Mouse (Mus musculus) hindbrain, embryonic 14.5 days (tissue): ENCODE measurements around the gene Tmsb15b2. TPM values are rescaled to one million over a fixed set of nuclear protein-coding genes. Genes with fewer than 3 reads are reported as not detected.
A peak's percentile ranks its signal among the peaks of the same experiment; 100 is the strongest.
"Not testable (repeated sequence)": the region's sequence is repeated elsewhere in the genome, so short reads cannot be mapped to it uniquely, and the experiment has no call there.

ENCODE experiments used
- ATAC-seq: fragments of 200-750 bp; cut with Nextera tagmentation; 2 replicates; pipeline ENCODE4 v1.8.0; 2017; ENCODE audit warnings: moderate number of reproducible peaks, mild to moderate bottlenecking, moderate TSS enrichment, moderate library complexity; ENCODE audit not compliant: low FRiP score
- DNase-seq: peaks from one replicate; pipeline ENCODE4 v3.0.0-alpha.2; 2015; ENCODE audit warnings: low spot score
- H3K27ac ChIP-seq: fragments of 300-500 bp; sonication (generic); 2 replicates; pipeline ENCODE4 v1.5.1; 2014; ENCODE audit warnings: mild to moderate bottlenecking, moderate library complexity
- H3K27me3 ChIP-seq: fragments of 300-500 bp; sonication (generic); 2 replicates; pipeline ENCODE4 v1.6.1; 2014; ENCODE audit warnings: mild to moderate bottlenecking, low read length, mixed read lengths; ENCODE audit not compliant: control insufficient read depth, insufficient read depth
- H3K36me3 ChIP-seq: fragments of 300-500 bp; sonication (generic); replicated peaks from 2 replicates; pipeline ENCODE4 v1.6.1; 2014; ENCODE audit not compliant: control insufficient read depth, insufficient read depth
- H3K4me1 ChIP-seq: fragments of 300-500 bp; sonication (generic); replicated peaks from 2 replicates; pipeline ENCODE4 v1.6.1; 2014; ENCODE audit warnings: antibody characterized with exemption, low read length, mixed read lengths; ENCODE audit not compliant: control insufficient read depth, insufficient read depth
- H3K4me2 ChIP-seq: fragments of 300-500 bp; sonication (generic); replicated peaks from 2 replicates; pipeline ENCODE4 v1.6.1; 2014; ENCODE audit warnings: mild to moderate bottlenecking, moderate library complexity
- H3K4me3 ChIP-seq: fragments of 300-500 bp; sonication (generic); replicated peaks from 2 replicates; pipeline ENCODE4 v1.5.1; 2014; ENCODE audit warnings: mild to moderate bottlenecking, low read length
- H3K9ac ChIP-seq: fragments of 300-500 bp; sonication (generic); 2 replicates; pipeline ENCODE4 v1.6.1; 2014
- H3K9me3 ChIP-seq: fragments of 300-500 bp; sonication (generic); 2 replicates; pipeline ENCODE4 v1.6.1; 2016; ENCODE audit warnings: low read length; ENCODE audit not compliant: control insufficient read depth
- WGBS: fragments of 180-500 bp; shearing (Covaris S2); extraction: QIAGEN DNeasy Blood & Tissue Kit; methylation state at CpG from one replicate; pipeline ENCODE4 v1.1.7; 2014; 5-methylcytosine and 5-hydroxymethylcytosine counted together
- polyA plus RNA-seq: library from polyadenylated mRNA; unstranded; fragments of >200 nt; fragmentation: Nextera tagmentation; extraction: Ambion mirVana; gene quantifications from 2 replicates; pipeline ENCODE4 v1.2.1, GENCODE M21; 2014

Gene Tmsb15b2
- polyA plus RNA-seq, 1 experiment from 2014 or later = 102 TPM

- DNase-seq (no peak), ATAC-seq (no peak)
- no peaks in the 10 kb centered on the region for H3K4me1 ChIP-seq
- H3K9ac ChIP-seq = no peak overlapping the region
- no peak overlapping the region for H3K27ac ChIP-seq
- H3K4me2 ChIP-seq = no peak overlapping the region
- H3K4me3 ChIP-seq = no peak overlapping the region
- H3K36me3 ChIP-seq = no peaks in the 10 kb centered on the region
- H3K27me3 ChIP-seq = no peaks in the 10 kb centered on the region
- no peaks in the 10 kb centered on the region for H3K9me3 ChIP-seq
Measured at GRCm38 (mm10) chrX:136986039-136986438, 10.7 kb upstream of the Tmsb15b2 start.

GRCm38 (mm10) chrX:136978616-136979015 is 3.3 kb upstream of the Tmsb15b2 start:
- Histone ChIP-seq H3K4me2 (no peak overlapping the region), H3K4me1 (no peaks in the 10 kb centered on the region), H3K4me3 (no peak overlapping the region), H3K9ac (no peak overlapping the region), H3K27me3 (no peaks in the 10 kb centered on the region), H3K9me3 (no peaks in the 10 kb centered on the region), H3K36me3 (no peaks in the 10 kb centered on the region), H3K27ac (no peak overlapping the region)
- ATAC-seq (no peak), DNase-seq (no peak)

- DNase-seq = peak; percentile 73
- peak within 1 kb of the TSS; percentile 56 for H3K4me2 ChIP-seq
- ATAC-seq = peak; percentile 100
- H3K4me3 ChIP-seq = peak within 1 kb of the TSS; percentile 41
- no peaks in the 10 kb centered on the region for H3K9me3 ChIP-seq
- H3K27ac ChIP-seq = no peak within 1 kb of the TSS
- peak within 1 kb of the TSS; percentile 53 for H3K9ac ChIP-seq
- no peaks in the 10 kb centered on the region for H3K4me1 ChIP-seq
- no peaks in the 10 kb centered on the region for H3K36me3 ChIP-seq
- no peaks in the 10 kb centered on the region for H3K27me3 ChIP-seq
- 30% methylated on average over 15 of the region's 15 CpGs for WGBS
Measured at GRCm38 (mm10) chrX:136976424-136977084, 1.3 kb upstream of the Tmsb15b2 start, which contains the start of the genes Tmsb15l and Tmsb15b1. Gene Tmsb15l, minus strand, starts transcription at chrX:136976869. Gene Tmsb15b1, minus strand, starts transcription at chrX:136976874.

- ATAC-seq (no peak), DNase-seq (no peak)
- Histone ChIP-seq H3K27me3 (no peaks in the 10 kb centered on the region), H3K4me2 (no peak overlapping the region), H3K4me1 (no peaks in the 10 kb centered on the region), H3K36me3 (no peaks in the 10 kb centered on the region), H3K9me3 (no peaks in the 10 kb centered on the region), H3K27ac (no peak overlapping the region), H3K9ac (no peak overlapping the region), H3K4me3 (no peak overlapping the region)
- 20% methylated on average over 2 of the region's 2 CpGs for WGBS
Measured at GRCm38 (mm10) chrX:136959688-136960087, 15.6 kb downstream of the Tmsb15b2 start.

- WGBS = 67% methylated on average over 5 of the region's 5 CpGs
- ATAC-seq = peak; percentile 23; the same call in 1 of the 2 replicates
- not testable (repeated sequence) for H3K4me1 ChIP-seq, H3K36me3 ChIP-seq, H3K9me3 ChIP-seq, DNase-seq, H3K27me3 ChIP-seq
- peak overlapping the region; percentile 39 for H3K4me3 ChIP-seq
- 0 out of 2 replicates have a peak overlapping the region, but pooled peaks have one; percentile 7 for H3K27ac ChIP-seq
- H3K4me2 ChIP-seq = peak overlapping the region; percentile 50
- H3K9ac ChIP-seq = peak overlapping the region; percentile 36; the same call in 1 of the 2 replicates
Measured at GRCm38 (mm10) chrX:136958300-136958699, 17.0 kb downstream of the Tmsb15b2 start.

GRCm38 (mm10) chrX:136957583-136958279 is 17.6 kb downstream of the Tmsb15b2 start:
- 0 out of 2 replicates have a peak overlapping the region, but pooled peaks have one; percentile 7 for H3K27ac ChIP-seq
- ATAC-seq = peak; percentile 100
- peak; percentile 69 for DNase-seq
- not testable (repeated sequence) for H3K9me3 ChIP-seq, H3K27me3 ChIP-seq, H3K4me1 ChIP-seq, H3K36me3 ChIP-seq
- H3K9ac ChIP-seq = peak overlapping the region; percentile 47
- peak overlapping the region; percentile 50 for H3K4me2 ChIP-seq
- 24% methylated on average over 13 of the region's 13 CpGs for WGBS
- peak overlapping the region; percentile 39 for H3K4me3 ChIP-seq

GRCm38 (mm10) chrX:136937985-136938384 is 37.3 kb downstream of the Tmsb15b2 start:
- Histone ChIP-seq H3K9ac (no peak overlapping the region), H3K9me3 (no peaks in the 10 kb centered on the region), H3K36me3 (no peaks in the 10 kb centered on the region), H3K27me3 (no peaks in the 10 kb centered on the region), H3K27ac (no peak overlapping the region), H3K4me1 (no peaks in the 10 kb centered on the region), H3K4me3 (no peak overlapping the region), H3K4me2 (no peak overlapping the region)
- WGBS = 52% methylated on average over 3 of the region's 3 CpGs
- DNase-seq (no peak), ATAC-seq (no peak)

GRCm38 (mm10) chrX:136927031-136927430 is 48.3 kb downstream of the Tmsb15b2 start, which contains the start of gene H2bfm:
Gene H2bfm, plus strand, starts transcription at chrX:136927325.
- H3K9me3 ChIP-seq = 0 out of 2 replicates have a peak, but pooled peaks cover 12% of the 10 kb centered on the region
- H3K4me2 ChIP-seq = no peak within 1 kb of the TSS
- H3K4me1 ChIP-seq = no peaks in the 10 kb centered on the region
- ATAC-seq (no peak), DNase-seq (no peak)
- no peaks in the 10 kb centered on the region for H3K27me3 ChIP-seq
- no peak within 1 kb of the TSS for H3K27ac ChIP-seq
- no peak within 1 kb of the TSS for H3K9ac ChIP-seq
- WGBS = 94% methylated on average over 14 of the region's 14 CpGs
- H3K36me3 ChIP-seq = no peaks in the 10 kb centered on the region
- no peak within 1 kb of the TSS for H3K4me3 ChIP-seq

GRCm38 (mm10) chrX:136925863-136926262 is 49.4 kb downstream of the Tmsb15b2 start:
- H3K4me2 ChIP-seq = no peak overlapping the region
- H3K9ac ChIP-seq = no peak overlapping the region
- DNase-seq (peak; percentile 25), ATAC-seq (no peak)
- no peak overlapping the region for H3K27ac ChIP-seq
- no peak overlapping the region for H3K4me3 ChIP-seq
- 0 out of 2 replicates have a peak, but pooled peaks cover 12% of the 10 kb centered on the region for H3K9me3 ChIP-seq
- H3K36me3 ChIP-seq = no peaks in the 10 kb centered on the region
- no peaks in the 10 kb centered on the region for H3K4me1 ChIP-seq
- H3K27me3 ChIP-seq = no peaks in the 10 kb centered on the region
